Mouse (Mus musculus) embryo, embryonic 11 days (tissue): Measurements from ENCODE around the gene Rbpjl.

Experiments
- DNase-seq: peaks from one replicate; pipeline ENCODE4 v3.0.0-alpha.2; 2015

The Rbpjl gene

DNA sequence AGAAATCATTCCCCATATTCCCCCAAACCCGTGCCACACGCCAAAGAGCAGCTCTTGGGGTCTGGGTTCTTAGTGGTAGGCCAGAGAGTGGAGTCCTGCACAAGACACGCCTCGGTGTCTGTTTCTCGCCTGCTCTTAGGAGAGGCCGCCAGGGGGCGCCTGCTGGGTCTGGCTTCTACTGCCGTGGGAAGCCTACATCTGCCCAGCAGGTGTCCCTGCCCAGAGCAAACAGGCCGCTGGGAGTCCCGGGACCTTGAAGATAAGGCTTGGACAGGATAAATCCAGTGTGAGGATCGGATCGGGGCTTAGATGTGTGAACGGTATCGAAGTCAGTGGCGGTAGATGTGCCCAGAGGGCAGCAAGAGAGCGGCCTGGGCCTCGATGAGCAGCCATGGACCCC, at the start of gene Rbpjl:
Rbpjl (plus strand) TSS at position 236 of the 400 bp plus-strand sequence.
- DNase-seq, result peak; percentile 90

DNA sequence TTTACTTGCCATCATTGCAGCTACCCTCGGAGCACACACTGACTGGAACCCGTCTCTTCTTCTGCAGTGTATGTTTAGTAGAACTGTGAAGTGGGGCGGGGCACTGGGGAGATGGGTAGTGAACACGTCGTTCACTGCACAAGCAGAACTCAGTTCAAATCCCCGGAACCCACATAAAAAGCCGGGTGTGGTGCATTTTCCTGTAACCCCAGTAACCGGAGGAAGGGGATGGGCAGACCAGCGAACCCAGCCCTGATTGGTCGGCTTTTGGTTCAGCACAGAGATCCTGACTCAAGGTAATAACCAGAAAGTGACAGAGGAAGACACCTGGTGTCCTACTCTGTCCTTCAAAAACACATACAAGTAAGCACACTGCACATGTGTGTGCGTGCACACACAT, 49.6 kb upstream of the Rbpjl start:
- DNase-seq, result no peak

DNA sequence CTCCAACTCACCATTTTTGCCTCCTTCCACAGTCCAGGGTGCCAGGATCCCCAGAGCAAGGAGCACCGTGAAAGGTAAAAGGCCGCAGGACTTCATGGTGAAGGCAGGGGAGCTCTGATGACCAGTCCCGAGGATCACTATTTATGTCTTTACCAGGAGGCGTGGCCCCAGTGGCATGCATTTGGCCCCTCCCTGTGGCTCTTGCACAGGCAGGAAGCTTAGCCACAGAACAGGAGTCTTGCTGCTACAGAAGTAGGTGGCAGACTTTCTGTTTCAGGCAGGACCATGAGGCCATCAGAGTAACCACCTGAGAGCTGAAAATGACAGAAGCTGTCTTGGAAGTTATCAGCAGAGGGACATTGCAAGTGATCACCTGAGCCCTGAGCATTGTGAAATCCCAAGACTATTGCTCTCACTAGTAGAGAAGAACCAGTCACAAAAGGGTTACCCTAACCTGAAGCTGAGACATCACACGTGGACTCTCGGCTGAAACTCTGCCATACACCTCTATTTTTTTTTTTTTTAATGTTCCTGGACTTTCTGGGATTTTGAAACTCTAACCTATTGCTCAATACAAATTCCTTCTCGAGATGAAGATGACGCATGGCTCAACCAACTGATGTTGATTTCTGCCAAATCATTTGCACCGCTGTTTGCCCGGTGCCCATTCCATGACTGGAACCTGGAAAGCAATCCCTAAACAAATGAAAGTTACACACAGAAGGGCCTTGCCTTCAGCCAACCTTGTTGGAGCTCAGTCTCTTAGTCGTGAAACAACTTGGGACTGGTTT, 46.6 kb upstream of the Rbpjl start:
- DNase-seq, result no peak

DNA sequence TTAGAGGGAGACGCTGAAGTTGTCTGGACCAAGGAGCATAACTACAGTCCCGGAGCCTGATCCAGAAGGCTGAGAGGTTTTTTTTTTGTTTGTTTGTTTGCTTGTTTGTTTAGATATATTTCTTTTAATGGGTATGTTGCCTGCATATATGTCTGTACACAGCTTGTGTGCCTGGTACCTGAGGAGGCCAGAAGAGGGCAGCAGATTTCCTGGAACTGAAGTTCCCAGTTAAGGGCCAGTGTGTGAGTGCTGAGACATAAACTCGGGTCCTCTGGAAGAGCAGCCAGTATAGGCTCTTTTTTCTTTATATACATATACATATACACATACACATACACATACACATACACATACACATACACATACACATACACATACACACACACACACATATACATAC, 44.6 kb upstream of the Rbpjl start:
- DNase-seq, result peak; percentile 18

DNA sequence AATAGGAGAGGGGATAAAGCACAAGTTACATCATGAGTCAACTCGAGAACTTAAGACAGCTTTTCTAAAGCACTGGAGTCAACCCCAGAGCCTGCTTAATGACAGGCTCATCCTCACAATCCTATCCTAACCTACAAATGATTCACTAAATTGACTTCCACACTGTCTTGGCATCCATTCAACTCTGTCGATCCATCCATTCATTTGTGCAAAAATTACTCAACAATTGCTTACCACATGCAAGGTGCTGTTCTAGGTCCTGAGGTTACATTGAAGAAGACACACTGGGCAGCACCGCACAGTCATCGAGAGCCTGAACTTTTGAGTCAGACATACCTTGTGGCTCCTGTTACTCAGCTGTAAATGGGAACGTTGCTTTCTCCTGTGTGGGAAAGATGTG, 43.9 kb upstream of the Rbpjl start:
- no peak for DNase-seq

DNA sequence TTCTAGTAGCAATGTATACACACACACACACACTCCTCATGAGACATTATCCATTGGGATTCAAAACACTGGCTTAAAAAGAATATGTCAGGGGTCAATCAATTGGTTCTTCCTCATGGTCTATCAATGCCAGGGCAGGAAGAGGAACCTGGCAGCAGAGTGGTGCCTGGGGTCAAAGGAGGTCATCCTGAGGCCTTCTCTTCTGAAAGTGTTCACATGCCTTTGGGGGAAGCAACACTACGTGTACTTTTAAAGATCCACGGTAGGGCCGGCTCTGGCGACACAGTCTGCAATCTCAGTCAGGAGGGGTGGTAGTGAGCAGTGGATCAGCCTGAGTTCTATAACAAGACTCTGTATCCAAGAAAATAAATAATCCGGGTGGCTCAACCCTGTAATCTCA, 43.3 kb upstream of the Rbpjl start:
- no peak for DNase-seq

DNA sequence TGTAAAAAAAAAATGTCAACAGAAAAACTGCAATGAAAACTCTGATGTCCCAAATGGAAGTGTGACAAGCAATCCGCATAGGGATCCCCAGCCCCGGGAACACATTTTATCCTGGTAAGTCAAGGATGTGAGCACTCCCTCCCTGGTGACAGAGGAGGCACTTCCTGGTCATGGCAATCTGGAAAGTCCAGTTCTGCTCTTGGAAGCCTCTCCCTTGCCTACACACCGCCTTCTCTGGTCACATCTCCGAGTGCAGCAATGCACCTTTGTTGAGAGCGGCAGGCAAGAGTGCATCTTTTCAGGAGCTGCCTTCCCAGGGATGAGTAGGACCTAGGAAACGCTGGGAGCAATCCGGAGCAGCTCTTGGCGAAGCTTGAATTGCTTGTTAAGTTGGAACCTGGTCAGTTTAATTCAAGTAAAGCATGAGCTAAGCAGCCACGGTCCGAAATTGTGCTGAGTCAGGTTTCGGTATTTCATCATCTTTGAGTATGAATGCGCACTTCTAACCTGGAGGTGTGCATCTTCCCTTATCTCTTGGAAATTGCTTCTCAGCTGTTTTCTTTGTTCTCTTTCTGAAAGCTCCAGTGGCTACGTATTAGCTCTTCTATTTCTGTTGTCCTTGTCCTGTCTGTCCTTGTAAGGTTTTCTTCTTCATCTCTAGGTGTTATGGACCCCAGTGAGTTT, 41.8 kb upstream of the Rbpjl start:
- no peak for DNase-seq

DNA sequence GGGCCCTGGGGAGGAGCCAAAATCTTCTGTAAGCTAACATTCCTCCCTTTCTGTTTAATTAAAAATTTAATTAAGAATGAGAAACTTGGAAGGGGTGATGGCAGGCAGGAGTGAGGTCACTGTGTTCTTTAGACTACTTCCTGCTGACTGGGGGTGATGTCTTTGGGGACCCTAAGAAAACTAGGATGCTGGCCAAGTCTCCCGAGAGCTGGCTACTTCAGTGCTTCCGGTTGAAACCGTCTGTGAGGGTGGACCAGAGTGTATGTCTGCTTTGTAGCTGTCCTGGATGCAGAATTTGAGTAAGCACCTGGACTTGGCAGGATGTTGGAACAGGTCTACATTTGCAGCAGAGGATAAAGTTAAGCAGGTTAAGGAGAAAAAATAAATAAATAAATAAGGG, 36.0 kb upstream of the Rbpjl start:
- no peak for DNase-seq

DNA sequence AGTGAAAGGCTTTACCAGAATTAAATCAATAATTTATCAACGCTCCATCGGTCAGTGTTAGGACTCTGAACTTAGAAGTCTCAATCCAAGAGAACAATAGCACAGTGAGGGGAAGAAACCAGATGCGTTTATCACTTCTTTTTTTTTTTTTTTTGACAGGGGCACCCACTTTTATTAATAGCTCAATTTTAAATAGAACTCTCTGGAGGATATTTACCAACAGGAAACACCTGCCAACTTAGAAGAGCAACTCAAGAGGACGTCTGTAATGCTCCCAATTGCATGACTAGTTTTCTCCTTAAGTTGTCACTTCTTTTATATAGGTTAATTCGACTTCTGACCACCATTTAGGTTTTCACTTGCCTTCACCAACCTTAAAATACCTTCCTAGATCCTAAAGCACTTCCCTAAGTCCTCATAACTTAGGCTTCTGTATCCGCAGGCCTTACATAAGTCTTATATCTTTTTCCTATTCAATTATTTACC, 34.3 kb upstream of the Rbpjl start:
- no peak for DNase-seq

DNA sequence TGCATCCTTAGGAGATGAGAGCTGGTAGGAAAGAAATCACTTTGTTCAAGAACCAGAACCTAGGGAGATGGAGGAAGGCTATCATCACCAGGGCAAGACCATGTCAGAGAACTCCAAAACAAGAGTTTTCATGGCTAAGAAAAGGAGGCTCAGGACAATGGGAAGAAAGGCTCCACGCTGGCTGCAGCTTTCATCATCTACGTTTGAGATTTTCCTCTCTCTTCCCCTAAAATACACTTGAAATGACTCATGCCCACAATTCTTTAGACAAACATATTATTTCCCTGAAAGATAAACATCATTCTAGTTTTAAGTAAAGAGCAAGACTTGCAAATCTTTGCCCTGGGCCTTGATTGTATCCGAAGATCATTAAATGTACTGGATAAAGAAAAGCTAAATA, 31.6 kb upstream of the Rbpjl start:
- DNase-seq, result no peak

DNA sequence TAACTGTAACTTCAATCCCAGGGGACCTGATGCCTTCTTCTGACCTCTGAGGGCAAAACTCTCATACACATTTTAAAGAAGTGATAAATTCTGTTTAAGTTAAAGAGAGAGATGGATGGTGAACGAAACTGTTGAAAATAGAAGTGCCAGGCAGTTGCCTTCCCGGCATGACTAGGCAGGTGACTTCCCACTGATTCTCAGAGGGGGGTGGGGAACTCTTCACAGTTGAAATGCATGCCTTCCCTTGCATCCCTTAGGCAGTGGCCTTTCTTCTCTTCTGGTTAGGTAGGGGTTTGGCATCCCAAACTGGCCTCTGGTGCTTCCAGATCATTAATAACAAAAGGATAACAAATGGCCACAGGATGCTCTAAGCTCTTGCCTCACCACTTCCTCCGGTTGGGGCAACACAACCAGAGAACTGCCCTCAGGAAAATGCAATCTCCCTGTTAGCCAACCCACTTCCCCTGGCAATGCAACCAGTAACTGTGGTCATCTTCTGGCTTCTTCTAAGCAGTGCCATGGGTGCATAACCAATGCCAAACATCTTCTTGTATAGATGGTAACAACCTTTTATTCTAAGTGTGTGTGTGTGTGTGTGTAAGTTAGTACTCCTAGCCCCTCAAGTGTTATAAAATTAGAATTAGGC, 30.4 kb upstream of the Rbpjl start:
- no peak for DNase-seq

DNA sequence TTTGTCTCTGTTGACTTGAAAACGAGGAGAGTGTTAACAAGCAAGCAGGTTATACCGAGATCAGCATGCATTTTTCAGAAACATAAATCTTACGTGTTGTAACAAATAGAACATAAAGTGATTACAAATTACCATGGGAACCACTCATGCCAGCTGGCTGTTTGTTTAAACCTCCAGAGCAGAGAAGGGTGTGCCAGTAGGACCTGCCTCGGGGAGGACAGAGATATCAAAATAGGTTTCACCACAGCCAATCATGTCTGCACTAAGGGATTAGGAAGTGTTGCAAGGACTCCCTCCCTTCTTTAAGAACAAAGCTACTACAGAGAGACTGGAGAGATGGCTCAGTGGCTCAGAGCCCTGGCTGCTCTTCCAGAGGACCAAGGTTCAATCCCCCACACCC, 29.8 kb upstream of the Rbpjl start:
- no peak for DNase-seq

DNA sequence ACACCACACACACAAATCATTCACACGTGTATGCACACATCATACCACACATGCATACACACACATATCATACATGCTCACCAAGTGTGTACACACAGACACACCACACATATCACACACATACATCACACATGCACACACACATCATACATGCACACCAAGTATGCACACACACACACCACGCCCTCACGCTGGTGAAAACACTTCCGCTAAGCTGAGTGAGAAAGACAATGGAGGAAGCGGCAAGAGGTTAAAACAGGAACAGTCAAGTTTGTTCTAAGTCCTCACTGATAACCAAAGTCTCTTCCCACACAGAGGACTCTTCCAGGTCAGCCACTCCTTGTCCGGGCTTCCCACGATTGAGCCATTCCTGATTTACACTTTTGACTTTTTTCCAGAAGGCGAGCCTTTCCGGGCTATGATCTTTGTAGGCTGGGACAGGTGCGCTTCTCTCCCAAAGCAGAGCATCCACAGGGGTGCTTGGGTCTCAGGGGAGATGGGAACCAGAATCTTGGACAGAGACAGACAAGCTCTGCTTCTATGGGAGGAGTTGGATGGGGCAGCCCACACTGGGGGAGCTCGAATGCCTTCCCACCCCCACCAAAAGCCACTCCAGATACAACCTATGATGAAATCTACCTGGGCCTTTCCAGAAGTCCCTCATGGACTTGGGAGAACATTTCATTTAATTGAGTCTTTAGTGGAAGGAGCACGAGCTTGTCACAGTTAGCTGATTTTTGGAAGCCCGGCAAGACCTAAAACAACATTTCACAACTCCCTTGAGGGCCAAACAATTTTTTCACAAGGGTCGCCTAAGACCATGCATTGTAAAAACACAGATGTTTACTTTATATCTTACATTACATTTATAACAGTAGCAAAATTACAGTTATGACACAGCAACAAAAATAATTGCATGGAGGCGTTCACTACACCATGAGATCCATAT, 25.2 kb upstream of the Rbpjl start:
- DNase-seq, result no peak

DNA sequence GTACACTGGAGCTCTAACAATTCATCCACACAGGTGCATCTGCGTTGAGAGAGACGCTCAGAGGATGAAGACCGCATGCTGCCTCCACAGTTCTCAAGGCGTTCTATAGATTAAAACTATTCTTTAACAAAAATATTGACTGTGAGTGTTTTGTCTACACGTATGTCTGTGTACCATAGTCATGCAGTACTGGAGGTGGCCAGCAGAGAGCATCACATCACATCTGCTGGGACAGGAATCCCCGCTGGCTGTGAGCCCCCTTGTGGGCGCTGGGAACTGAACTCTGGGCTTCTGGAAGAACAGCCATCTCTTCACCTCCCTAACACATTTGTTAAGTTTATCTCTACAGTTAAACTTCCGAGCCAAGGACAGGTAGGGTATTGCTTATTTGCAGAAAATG, 21.2 kb upstream of the Rbpjl start:
- no peak for DNase-seq

DNA sequence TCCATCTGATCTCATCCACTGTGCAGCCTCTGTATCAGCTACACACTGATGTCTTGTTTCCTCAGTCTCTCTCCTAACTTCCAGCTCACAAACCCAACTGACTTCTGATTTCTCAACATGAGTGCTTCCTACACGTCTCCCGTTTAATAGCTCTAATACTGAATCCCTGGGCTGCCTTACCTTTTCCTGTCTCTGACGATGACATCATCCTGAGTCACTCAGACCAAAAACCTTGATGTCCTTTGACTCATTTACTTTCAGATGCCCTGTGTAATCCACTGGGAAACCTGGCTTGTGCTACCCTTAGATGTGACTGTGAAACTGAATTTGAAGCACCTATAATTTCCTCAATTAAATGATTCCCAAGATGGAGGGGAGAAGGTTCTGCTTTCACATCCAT, 20.0 kb upstream of the Rbpjl start:
- no peak for DNase-seq

DNA sequence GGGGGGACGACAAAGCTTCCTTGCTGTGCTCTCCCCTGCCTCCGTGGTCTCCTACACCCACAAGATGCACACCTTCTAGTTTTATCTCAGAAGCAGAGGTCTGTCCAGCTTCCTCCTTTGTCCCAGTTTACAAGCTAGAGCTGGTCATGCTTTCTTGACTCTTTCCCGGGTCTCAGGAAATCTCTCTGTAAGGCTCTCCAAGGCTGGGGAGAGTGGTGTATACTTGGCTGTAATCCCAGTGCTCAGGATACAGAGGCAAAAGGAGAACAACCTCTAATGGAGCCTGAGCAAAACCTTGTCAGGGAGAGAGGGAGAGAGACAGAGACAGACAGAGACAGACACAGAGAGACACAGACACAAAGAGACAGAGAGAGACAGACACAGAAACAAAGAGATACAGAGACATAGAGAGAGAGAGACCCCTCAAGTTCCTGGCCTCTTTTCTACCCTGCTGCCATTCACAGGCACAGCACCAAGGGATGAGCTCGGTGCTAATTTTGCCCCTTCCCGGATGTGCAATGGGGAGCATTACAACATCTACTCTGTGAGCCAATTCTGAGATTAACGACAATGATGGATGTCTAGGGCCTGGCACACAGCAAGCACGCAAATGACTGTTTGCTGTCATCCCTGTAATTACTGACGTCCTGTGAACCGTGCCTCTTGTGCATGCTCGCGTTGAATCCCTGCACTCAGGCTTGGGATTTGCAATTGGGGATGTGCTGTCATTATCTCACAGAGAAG, 19.1 kb upstream of the Rbpjl start:
- no peak for DNase-seq

DNA sequence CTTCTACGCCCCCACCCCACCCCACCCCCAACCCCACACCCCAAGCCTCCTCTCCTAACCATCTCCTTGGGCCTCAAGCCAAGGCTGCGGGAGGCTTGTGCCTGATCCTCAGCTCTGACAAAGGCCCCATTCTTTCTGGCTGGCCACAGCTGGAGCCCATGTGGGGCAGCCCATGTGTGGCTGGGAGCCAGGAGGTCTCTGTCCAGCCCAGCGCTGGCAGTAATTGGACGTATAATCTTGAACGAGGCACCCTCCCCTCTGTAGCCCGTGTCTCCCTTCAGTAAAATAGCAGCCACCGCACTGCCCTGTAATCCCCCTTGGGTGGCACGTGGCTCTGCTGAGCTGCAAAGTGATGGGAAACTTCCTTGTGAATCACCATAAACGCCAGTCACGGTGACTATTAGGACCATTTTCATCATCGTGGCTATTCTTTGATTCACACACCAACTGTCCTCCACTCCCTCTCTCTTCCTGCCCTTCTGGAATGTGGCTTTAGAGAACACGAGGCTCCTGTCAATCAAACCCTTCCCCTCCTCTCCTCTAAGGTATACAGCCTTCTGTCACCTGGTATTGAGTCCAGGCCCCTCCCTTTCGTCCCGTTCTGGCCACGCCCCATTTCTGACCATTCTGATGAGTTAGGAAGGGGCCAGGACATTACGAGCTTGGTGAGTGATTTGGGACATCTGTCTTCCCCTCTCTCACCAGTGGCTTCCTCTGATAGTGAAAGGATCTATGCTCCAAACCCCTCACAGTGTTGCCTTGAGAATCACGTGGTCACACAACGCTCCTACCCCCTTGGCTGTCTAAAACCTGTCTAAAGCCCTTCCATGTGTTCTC, 16.8 kb upstream of the Rbpjl start:
- peak; percentile 77 for DNase-seq

DNA sequence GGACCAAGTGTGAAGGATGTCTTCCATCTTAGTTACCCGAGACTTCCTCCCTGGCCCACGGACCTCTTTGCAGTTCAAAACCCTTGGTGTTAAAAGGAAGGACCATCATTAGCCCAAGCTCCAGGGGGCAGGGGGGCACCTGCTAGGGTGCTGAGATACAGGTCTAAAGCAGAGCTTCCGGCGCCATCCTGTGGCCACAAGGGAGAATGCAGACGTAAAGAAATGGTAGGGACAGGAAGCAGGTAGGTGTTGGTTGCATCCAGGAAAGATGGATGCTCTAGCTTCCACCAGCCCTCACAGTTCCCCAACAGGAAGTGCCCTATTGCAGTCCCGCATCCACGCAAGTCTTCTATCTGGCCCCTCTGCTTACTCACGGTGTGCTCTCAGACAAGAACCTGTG, 16.0 kb upstream of the Rbpjl start:
- peak; percentile 49 for DNase-seq

DNA sequence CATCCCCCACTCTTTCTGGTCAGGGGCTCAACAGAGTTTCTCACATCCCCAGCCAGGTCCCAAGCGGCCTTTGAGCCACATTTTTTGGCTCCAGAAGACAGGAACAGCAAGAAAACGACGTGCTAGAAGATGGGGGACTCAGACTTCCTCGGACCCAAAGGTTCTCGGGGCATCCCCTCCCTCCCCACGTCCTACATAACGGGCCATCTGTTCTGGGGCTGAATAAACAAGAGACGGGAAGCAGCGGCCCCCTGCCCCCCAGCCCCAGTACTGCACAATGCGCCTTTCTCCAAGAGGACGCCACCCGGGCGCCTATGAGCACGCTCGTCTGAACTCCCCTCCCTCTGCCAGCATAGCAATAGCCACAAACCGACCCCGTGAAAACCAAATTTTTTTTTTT, 13.9 kb upstream of the Rbpjl start, which contains the start of gene Slpi:
Slpi (minus strand) TSS at position 76 of the 400 bp plus-strand sequence.
- peak; percentile 77 for DNase-seq

DNA sequence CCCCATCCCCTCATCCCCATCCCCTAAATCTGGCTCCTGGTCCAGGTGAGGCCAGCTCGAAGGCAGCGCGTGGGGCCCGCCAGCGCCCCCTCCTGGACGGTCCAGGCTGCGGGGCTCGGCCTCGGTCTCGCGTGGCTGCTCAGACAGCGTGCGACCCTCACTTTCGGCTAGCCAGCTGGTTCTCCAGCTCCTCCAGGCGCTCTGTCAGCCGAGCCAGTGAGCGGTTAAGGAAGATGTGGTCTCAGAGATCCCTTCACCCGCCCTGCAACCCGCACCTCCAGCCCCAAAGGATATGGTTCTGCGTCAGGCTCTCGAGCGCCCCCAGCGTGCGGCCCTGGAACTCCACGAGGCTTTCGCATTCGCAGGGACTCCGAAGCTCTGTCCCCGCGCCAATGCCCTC, 13.4 kb upstream of the Rbpjl start:
- DNase-seq, result peak; percentile 85

DNA sequence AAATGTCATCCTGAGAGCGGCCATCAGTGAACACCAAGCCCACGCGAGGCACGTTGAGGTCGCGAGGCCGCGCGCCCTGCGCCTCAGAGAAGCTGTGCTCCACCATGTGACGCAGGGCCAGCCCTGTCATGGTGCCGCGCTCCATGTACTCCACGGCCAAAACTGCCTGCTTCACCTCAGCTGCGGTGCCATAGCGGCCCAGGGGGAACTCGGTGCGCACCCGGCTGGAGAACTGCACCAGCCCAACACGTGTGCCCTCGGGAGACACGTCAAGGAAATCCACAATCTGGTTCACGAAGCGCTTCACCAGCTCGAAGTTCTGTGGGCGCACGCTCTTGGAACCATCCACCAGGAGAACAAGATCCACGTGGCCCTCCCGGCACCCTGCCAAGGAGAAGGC, 9.8 kb upstream of the Rbpjl start:
- no peak for DNase-seq
